Mouse (Mus musculus) 3134 (cell line): ENCODE measurements around the gene AW011738.

Source experiments
- DNase-seq: peaks from one replicate; pipeline ENCODE4 v3.0.0-alpha.2; 2011; ENCODE audit warnings: low spot score; ENCODE audit not compliant: insufficient read length; ENCODE audit errors: extremely low read depth

AW011738 gene

GRCm38 (mm10) chr4:156197131-156197828 lies 5.8 kb upstream of the AW011738 start, which contains the start of gene Agrn:
Agrn (minus strand) TSS chr4:156197488.
- DNase-seq, result peak; percentile 42

DNA sequence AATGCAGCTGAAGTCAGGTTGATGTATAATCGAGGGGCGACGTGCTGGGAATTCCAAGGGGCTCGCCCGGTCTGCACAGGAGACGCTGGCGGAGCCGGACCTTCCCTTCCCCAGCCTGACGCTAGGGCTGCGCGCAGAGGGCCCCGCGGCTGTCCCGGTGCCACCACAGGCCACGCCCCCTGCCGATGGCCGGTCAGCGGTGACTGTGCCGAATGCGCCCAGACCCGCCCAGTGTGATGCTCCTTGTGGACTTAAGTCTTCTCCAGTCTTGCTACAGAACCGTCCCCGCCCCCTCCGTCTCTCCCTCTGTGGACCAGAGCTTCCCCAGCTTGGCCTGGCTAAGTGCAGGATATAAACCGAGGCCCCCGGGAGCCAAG lies 5.3 kb upstream of the AW011738 start:
- DNase-seq, result peak; percentile 94

DNA sequence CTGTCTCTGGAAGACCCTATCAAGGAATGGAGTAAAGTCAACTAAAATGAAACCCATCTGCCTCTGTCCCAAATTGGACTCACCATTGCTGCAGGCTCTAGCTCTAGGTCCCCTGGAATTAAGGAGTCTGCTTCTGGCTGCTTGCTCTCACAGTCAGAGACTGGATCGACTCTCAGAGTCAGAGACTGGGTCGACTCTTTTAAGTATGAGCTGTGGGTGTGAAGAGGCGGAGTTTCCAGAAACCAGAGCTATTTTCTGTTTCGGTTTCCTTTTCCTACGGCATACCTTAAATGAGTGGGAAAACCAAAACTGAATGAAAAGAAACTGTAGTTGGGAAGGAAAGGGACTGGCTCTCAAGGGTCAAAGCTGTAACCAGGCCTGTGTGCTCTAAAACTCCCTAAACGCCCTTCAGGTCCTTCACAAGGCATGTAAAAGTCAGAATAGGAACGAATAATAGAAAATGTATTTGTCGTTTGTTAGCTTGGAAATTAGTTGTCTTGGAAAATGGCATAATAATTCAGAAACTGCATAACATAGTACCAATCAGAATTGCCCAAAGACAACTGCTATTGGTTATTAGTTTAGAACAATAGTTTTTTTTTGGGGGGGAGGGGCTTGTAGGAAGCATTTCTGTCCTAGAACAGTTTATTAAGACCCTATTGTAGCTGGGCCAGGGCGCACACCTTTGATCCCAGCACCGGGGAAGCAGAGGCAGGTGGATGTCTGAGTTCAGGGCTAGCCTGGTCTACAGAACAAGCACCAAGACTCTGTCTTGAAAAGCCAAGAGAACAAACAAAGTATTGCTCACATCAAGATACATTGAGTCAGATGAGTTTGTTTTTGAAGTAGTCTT lies 2.3 kb upstream of the AW011738 start, which contains the start of gene Isg15:
Gene Isg15 (minus strand): TSS at position 196 of the 853 bp plus-strand sequence.
- peak; percentile 48 for DNase-seq

GRCm38 (mm10) chr4:156202462-156202893 lies 626 bp upstream of the AW011738 start:
- DNase-seq, result no peak

DNA sequence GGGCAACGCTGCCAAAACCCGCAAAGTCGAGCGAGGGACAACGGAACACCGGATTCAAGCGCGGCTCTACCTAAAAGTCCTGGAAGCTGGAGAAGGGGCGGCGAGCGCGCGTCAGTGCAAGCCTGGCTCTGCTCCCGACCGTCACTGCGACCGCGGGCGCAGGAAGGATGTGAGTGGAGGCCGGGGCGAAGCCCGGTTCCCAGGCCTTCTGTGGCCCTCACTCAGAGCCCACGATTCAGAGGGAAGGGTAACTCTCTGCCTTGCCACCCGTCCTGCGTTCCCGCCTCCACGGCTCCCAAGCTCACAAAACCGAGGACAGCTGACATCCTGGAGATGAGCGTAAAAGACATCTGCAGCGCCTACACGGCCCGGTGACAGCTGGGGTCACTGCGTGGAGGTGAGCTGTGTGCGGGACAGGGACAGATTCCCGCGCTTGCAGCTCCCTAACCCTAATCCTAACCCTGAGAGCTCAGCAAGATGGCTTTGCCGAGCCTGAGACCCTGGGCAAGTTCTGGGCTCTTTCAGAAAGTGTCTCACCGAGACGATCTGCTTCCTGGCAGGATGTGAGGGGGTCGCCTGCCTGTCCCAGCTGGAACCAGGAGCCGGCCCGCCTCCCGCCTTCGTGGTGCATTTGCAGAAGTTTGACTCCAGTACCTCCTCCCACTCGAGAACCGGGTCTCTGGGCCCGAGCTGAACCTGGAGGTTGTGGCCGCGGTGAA lies 468 bp downstream of the AW011738 start:
- peak; percentile 83 for DNase-seq

DNA sequence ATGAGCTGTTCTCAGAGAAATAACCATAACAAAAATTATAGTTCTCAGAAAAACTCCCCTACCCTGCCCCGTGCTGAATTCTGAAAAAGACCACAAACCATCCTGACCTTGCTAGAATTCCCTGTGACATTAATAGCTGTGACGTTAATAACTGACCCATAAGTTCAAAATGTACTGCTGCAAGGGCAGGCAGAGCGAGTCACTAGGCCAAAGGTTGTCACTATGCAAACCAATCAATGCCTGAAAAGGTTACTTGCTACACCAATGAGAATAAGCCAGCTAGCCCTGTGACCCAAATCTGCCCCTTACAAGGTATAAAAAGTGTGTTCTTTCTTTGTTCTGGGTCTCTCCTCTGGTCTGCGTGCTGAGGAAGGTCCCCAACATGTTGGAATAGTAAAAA lies 5.8 kb downstream of the AW011738 start:
- DNase-seq, result no peak

DNA sequence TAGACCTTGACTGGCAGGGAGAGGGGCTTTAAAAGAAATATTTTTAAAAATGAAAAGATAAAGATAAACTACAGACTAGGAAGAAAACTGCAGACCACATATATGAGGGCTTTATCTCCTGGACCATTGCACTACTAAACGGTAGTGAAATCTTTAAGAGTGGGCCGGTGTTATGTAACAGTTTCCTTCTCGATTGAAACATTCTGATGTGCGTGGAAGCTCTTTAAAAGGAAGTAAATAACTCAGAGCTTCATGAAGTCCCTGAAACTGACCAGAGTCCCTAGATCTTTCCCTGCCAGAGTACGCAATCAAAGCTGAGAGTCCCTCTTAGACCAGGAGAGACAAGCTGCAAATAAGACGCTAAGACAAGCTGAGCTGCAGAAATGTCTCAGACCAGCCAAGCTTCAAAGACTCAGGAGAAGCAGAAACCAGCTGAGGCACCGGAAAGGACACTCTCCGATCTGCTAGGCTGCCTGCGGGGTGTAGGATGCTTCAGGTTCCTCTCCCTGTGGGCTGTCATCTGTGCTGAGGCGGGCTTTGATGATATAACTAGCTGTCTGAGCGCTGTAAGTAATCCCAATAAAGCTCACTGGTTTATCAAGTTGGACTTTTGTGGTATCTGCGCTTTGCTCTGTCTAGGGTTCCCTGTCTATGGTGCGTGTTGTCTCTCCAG lies 7.0 kb downstream of the AW011738 start:
- no peak for DNase-seq

DNA sequence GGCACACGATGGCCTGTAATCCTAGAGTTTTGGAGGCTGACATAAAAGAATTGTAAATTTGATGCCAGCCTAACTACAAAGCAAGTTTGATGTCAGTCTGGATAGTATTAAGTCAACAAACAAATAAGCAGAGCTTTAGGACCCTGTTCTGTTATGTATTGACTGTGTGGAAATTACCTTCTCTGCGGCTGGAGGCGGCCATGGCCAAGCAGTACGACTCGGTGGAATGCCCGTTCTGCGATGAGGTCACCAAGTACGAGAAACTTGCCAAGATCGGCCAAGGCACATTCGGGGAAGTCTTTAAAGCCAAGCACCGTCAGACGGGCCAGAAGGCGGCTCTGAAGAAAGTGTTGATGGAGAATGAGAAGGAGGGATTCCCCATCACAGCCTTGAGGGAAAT lies 10.0 kb downstream of the AW011738 start:
- DNase-seq, result no peak

GRCm38 (mm10) chr4:156215649-156216048 lies 12.5 kb downstream of the AW011738 start, which contains the start of gene Perm1:
Perm1 (plus strand) TSS chr4:156215868.
- no peak for DNase-seq

- DNase-seq, result no peak
Measured at GRCm38 (mm10) chr4:156216196-156216595, 13.1 kb downstream of the AW011738 start.

- no peak for DNase-seq
Measured at GRCm38 (mm10) chr4:156217022-156217669, 14.0 kb downstream of the AW011738 start.

DNA sequence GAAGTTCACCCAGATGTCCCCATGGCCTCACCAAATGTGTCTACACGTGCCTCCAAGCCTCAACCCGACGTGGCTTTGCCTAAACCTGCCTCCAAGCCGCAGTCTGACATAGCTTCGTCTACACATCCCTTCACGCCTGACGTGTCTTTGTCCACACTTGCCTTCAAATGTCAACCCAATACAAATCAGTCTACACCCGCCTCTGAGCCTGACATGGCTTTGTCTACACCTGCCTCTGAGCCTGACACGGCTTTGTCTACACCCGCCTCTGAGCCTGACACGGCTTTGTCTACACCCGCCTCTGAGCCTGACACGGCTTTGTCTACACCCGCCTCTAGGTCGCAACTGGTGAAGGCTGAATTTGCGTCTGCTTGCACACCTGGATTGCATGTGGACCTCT lies 14.7 kb downstream of the AW011738 start:
- DNase-seq, result no peak

GRCm38 (mm10) chr4:156219936-156220335 lies 16.8 kb downstream of the AW011738 start:
- DNase-seq, result no peak

DNA sequence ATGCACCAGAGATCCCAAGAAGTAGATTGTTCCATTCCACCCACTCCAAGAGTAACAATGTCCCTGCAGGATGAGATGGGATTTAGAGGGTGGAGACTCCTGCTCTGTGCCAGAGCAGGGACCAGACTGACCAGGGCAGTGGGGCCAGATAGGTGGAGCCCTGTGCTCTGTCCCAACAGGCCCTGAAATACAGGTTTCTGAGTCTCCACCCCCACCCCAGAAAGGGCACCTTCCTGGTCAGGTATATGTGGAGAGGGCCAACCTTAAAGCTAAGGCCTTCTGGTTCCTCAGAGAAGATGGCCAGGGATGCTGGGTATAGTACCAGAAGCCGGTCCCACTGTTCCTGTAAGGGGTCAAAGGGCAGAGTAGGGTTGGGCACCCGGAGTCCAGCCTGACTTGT lies 21.2 kb downstream of the AW011738 start:
- no peak for DNase-seq

DNA sequence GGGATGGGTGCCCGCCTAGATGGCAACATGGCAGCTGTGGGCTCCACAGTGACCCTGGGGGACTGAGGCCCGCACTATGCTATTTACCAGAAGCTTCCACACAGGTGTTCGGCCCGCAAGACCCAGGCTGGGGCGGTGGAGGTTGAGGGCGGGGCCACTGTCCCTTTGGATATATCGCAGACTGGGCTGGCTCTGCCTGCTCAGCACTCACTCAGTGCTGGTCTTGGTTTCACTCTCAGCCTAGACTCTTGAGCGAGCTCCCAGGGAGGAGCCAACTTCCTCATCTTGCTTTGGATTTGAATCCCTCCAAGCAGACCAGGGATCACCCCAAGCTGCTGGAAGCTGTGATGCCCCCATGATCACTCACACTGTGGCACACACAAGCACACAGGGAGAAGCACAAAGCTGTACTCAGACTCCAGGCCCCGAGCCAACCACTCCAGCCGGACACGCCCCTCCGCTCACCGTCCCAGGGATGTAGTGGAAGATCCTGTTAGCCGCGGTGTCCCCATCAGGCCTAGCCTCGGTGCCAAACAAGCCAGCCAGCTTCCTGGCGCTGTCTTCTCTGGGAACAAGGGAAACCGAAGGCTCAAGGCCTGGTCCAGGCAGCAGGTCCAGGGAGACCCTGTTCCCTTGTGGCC lies 24.8 kb downstream of the AW011738 start:
- no peak for DNase-seq

- peak; percentile 86 for DNase-seq
Measured at GRCm38 (mm10) chr4:156228393-156229024, 25.4 kb downstream of the AW011738 start.

- DNase-seq, result peak; percentile 37
Measured at GRCm38 (mm10) chr4:156234021-156234501, 31.0 kb downstream of the AW011738 start.

DNA sequence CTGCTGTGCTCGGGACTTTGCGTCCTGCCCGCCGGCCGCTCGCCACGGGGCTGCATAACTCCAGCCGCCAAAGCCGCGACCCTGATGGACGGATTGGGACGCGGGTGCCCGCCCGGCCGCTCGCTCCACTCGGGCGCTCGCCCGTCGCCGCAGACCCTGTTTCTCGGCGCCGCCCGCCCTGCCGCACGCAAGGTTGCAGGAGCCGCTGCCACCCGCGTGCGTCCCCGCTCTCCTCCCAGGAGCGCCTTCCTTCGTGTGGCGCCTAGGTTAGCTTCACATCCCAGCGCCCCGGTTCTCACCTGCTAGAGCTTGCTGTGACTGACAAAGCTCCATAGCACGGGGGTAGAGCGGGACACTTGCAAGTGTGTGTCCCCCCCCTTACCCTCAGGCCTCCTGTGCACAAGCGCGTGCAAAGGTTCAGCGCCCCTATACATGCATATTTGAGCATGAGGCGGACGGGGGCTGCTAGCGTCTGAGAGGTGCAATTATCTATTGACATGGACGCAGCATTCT lies 31.7 kb downstream of the AW011738 start, which contains the start of gene Plekhn1:
Gene Plekhn1 (minus strand): TSS at position 157 of the 513 bp plus-strand sequence.
- DNase-seq, result peak; percentile 77

- no peak for DNase-seq
Measured at GRCm38 (mm10) chr4:156235360-156235770, 32.3 kb downstream of the AW011738 start.
